In the genomic region with DNA sequence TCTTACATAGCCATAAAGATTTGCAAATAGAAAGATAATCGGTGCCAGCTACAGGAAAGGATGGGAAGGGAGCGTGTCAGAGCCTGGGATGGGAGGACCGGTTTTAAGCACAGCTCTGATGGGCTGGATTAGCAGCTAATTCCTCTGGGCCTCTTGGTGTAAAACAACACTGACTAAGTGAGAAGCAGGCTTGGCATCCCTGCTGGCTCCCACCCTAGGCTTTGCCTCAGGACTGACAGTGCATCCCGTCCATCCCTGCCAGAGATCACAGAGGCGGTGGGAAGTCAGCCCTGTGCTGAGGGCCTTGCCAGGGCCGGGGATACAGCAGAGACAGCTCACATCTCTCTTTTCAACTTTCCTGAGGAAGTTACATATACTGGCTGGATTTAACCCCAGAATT, we compare ENCODE assay signal across 16 mouse cellular contexts.
DNase-seq lines count a peak whose midpoint lies in the region; ATAC-seq and TF ChIP-seq lines count a peak whose summit lies in the region.
"Had no signal": no experiment of that assay in that cellular context is flagged by ENCODE, and none has a peak within 500 bp of the region (broad histone marks: within the 10 kb centered on the region; RNA-seq: fewer than 3 reads in every experiment).

No protein-coding gene starts in this region.

- H3K27me3 ChIP-seq in forebrain, embryonic 10.5 days (ENCODE audit: poor library complexity, severe bottlenecking): peaks cover 22% of the 10 kb centered on the region; the same call in 1 of the 2 replicates
- H3K27me3 ChIP-seq in forebrain, embryonic 11.5 days (ENCODE audit: control insufficient read depth, insufficient read depth, low read length): no peaks in the 10 kb centered on the region
- no peaks in the 10 kb centered on the region for H3K27me3 ChIP-seq in hindbrain, embryonic 16.5 days (replicated peaks; ENCODE audit: control insufficient read depth, insufficient read depth, low read length)
- peaks cover 3% of the 10 kb centered on the region; the same call in 1 of the 2 replicates for H3K27me3 ChIP-seq in hindbrain, embryonic 10.5 days (ENCODE audit: insufficient read depth, poor library complexity, severe bottlenecking)
- H3K27me3 ChIP-seq in stomach, postnatal 0 days (ENCODE audit: control insufficient read depth, insufficient read depth, low read length): no peaks in the 10 kb centered on the region
- H3K27me3 ChIP-seq: liver, embryonic 13.5 days; stomach, embryonic 15.5 days had no signal

- DNase-seq in forebrain, embryonic 10.5 days (ENCODE audit: extremely low spot score, low spot score): no peak
- DNase-seq in forebrain, embryonic 11.5 days (ENCODE audit: low spot score): no peak
- no peak for DNase-seq in hindbrain, embryonic 10.5 days (ENCODE audit: low spot score)
- DNase-seq in urinary bladder, postnatal 25 days (ENCODE audit: low spot score): peak; percentile 11
- DNase-seq in urinary bladder, adult 2 months (ENCODE audit: low spot score): no peak
- DNase-seq in stomach, postnatal 0 days (ENCODE audit: low spot score): peak; percentile 17
- DNase-seq in left cerebral cortex, adult 2 months (ENCODE audit: extremely low spot score in 1 of 2, low spot score in 2 of 2): no peak
- DNase-seq: adrenal gland, postnatal 25 days; kidney, postnatal 14 days; layer of hippocampus, adult 9-11 months; liver, embryonic 13.5 days; lung, postnatal 10 days; right cerebral cortex, postnatal 4 days; thymus, postnatal 4 days had no signal

- no peak for TF ChIP-seq CTCF in stomach, postnatal 0 days (IDR thresholded peaks at IDR 0.05; ENCODE audit: low read depth)
- TF ChIP-seq CTCF in left cerebral cortex, adult 2 months (IDR thresholded peaks at IDR 0.05): no peak

- no peaks in the 10 kb centered on the region for H3K36me3 ChIP-seq in forebrain, embryonic 10.5 days (replicated peaks)
- H3K36me3 ChIP-seq in forebrain, embryonic 11.5 days (ENCODE audit: control insufficient read depth, insufficient read depth, low read length): no peaks in the 10 kb centered on the region
- no peaks in the 10 kb centered on the region for H3K36me3 ChIP-seq in hindbrain, embryonic 16.5 days (ENCODE audit: control insufficient read depth, insufficient read depth, low read length)
- no peaks in the 10 kb centered on the region for H3K36me3 ChIP-seq in hindbrain, embryonic 10.5 days
- no peaks in the 10 kb centered on the region for H3K36me3 ChIP-seq in stomach, postnatal 0 days (ENCODE audit: control insufficient read depth, insufficient read depth, low read length)
- H3K36me3 ChIP-seq: liver, embryonic 13.5 days; stomach, embryonic 15.5 days had no signal

- H3K9ac ChIP-seq in forebrain, embryonic 11.5 days (ENCODE audit: low read length): no peak overlapping the region
- no peak overlapping the region for H3K9ac ChIP-seq in hindbrain, embryonic 16.5 days (ENCODE audit: low read depth, low read length)
- no peak overlapping the region for H3K9ac ChIP-seq in stomach, postnatal 0 days (ENCODE audit: low read length)
- H3K9ac ChIP-seq: liver, embryonic 13.5 days; stomach, embryonic 15.5 days had no signal

- H3K4me1 ChIP-seq in forebrain, embryonic 10.5 days: peaks cover 29% of the 10 kb centered on the region
- H3K4me1 ChIP-seq in forebrain, embryonic 11.5 days (replicated peaks; ENCODE audit: control insufficient read depth, insufficient read depth, low read length): 0 out of 2 replicates have a peak, but pooled peaks cover 2% of the 10 kb centered on the region
- H3K4me1 ChIP-seq in hindbrain, embryonic 16.5 days (ENCODE audit: control insufficient read depth, insufficient read depth, low read depth, low read length): no peaks in the 10 kb centered on the region; the same call in 1 of the 2 replicates
- H3K4me1 ChIP-seq in hindbrain, embryonic 10.5 days (replicated peaks): peaks cover 20% of the 10 kb centered on the region
- no peaks in the 10 kb centered on the region for H3K4me1 ChIP-seq in stomach, postnatal 0 days (replicated peaks; ENCODE audit: control insufficient read depth, insufficient read depth)
- H3K4me1 ChIP-seq: liver, embryonic 13.5 days; stomach, embryonic 15.5 days had no signal

- H3K4me3 ChIP-seq in forebrain, embryonic 10.5 days: no peak overlapping the region
- H3K4me3 ChIP-seq in forebrain, embryonic 11.5 days (ENCODE audit: low read depth, low read length): no peak overlapping the region
- H3K4me3 ChIP-seq in hindbrain, embryonic 16.5 days (ENCODE audit: low read length): no peak overlapping the region
- H3K4me3 ChIP-seq in hindbrain, embryonic 10.5 days: no peak overlapping the region
- no peak overlapping the region for H3K4me3 ChIP-seq in stomach, postnatal 0 days (ENCODE audit: low read depth, low read length)
- no peak overlapping the region for H3K4me3 ChIP-seq in left cerebral cortex, adult 2 months
- H3K4me3 ChIP-seq: liver, embryonic 13.5 days; stomach, embryonic 15.5 days had no signal

- intact Hi-C loops in left cerebral cortex, adult 2 months (cut with DNase I): no loop called here

- H3K27ac ChIP-seq in forebrain, embryonic 10.5 days: peak overlapping the region; percentile 30; the same call in 1 of the 2 replicates
- H3K27ac ChIP-seq in forebrain, embryonic 11.5 days (ENCODE audit: low read depth, low read length): no peak overlapping the region
- H3K27ac ChIP-seq in hindbrain, embryonic 16.5 days (ENCODE audit: low read depth, low read length): no peak overlapping the region
- no peak overlapping the region for H3K27ac ChIP-seq in hindbrain, embryonic 10.5 days
- no peak overlapping the region for H3K27ac ChIP-seq in stomach, postnatal 0 days (replicated peaks)
- H3K27ac ChIP-seq in left cerebral cortex, adult 2 months: no peak overlapping the region
- H3K27ac ChIP-seq: liver, embryonic 13.5 days; stomach, embryonic 15.5 days had no signal

- ATAC-seq in forebrain, embryonic 11.5 days (replicated peaks; ENCODE audit: low FRiP score): no peak
- peak; percentile 54; the same call in 1 of the 2 replicates for ATAC-seq in hindbrain, embryonic 16.5 days
- peak; percentile 45; the same call in 1 of the 2 replicates for ATAC-seq in stomach, postnatal 0 days (ENCODE audit: low FRiP score, low TSS enrichment)

- no peak overlapping the region for H3K4me2 ChIP-seq in forebrain, embryonic 11.5 days (ENCODE audit: low read depth, low read length, severe bottlenecking)
- no peak overlapping the region for H3K4me2 ChIP-seq in hindbrain, embryonic 16.5 days (ENCODE audit: low read length)
- H3K4me2 ChIP-seq in stomach, postnatal 0 days (replicated peaks; ENCODE audit: low read depth): no peak overlapping the region
- H3K4me2 ChIP-seq: liver, embryonic 13.5 days; stomach, embryonic 15.5 days had no signal

- no peaks in the 10 kb centered on the region for H3K9me3 ChIP-seq in forebrain, embryonic 10.5 days
- no peaks in the 10 kb centered on the region for H3K9me3 ChIP-seq in forebrain, embryonic 11.5 days (ENCODE audit: control insufficient read depth, low read length)
- no peaks in the 10 kb centered on the region for H3K9me3 ChIP-seq in hindbrain, embryonic 16.5 days (ENCODE audit: control insufficient read depth, low read length)
- H3K9me3 ChIP-seq in hindbrain, embryonic 10.5 days: no peaks in the 10 kb centered on the region
- H3K9me3 ChIP-seq in stomach, postnatal 0 days (ENCODE audit: control insufficient read depth, low read length): no peaks in the 10 kb centered on the region
- H3K9me3 ChIP-seq: liver, embryonic 13.5 days; stomach, embryonic 15.5 days had no signal

- WGBS in forebrain, embryonic 10.5 days: 21% methylated on average over 6 of the region's 6 CpGs
- 27% methylated on average over 6 of the region's 6 CpGs for WGBS in forebrain, embryonic 11.5 days
- 25% methylated on average over 6 of the region's 6 CpGs for WGBS in hindbrain, embryonic 16.5 days
- WGBS in hindbrain, embryonic 10.5 days: 31% methylated on average over 6 of the region's 6 CpGs
- 22% methylated on average over 6 of the region's 6 CpGs for WGBS in stomach, postnatal 0 days

- TF ChIP-seq EP300 in stomach, postnatal 0 days (optimal IDR thresholded peaks at IDR 0.05): no peak

Comparison
In these comparisons a context has a peak if more than half of its experiments do, and no peak if none do; other contexts are left out.
1. DNase-seq: peak in urinary bladder, postnatal 25 days (single experiment) and stomach, postnatal 0 days (single experiment); none in forebrain, embryonic 10.5 days (single experiment), forebrain, embryonic 11.5 days (single experiment), hindbrain, embryonic 10.5 days (single experiment), urinary bladder, adult 2 months (single experiment) and left cerebral cortex, adult 2 months (0 of 2).